Mouse (Mus musculus): ENCODE measurements at regions not wholly inside any gene's neighbourhood (a gene's known extent, or its start where the extent isn't known, plus 50 kb on each side); places are given as distances from the start of the nearest gene placed in this dataset.
"Not testable (repeated sequence)": the region's sequence is repeated elsewhere in the genome, so short reads cannot be mapped to it uniquely, and the experiment has no call there.

GRCm38 (mm10) chr6:133724627-133725026, 128.9 kb downstream of the Kap start:
- WGBS = 63% methylated on average over 6 of the region's 6 CpGs

GRCm38 (mm10) chr6:133706712-133707111, 146.8 kb downstream of the Kap start:
- H3K9ac ChIP-seq (replicated peaks; ENCODE audit: low read length); H3K4me1 ChIP-seq (ENCODE audit: insufficient read depth, low read length); H3K27me3 ChIP-seq (ENCODE audit: insufficient read depth, low read length); H3K27ac ChIP-seq (ENCODE audit: low read length); H3K4me3 ChIP-seq (ENCODE audit: low read length); ATAC-seq (ENCODE audit: low FRiP score, low TSS enrichment); H3K36me3 ChIP-seq (ENCODE audit: insufficient read depth, low read length); H3K9me3 ChIP-seq (ENCODE audit: low read length): not testable (repeated sequence)
- WGBS = under 1% methylated on average over 8 of the region's 8 CpGs
- H3K4me2 ChIP-seq (replicated peaks; ENCODE audit: low read depth, low read length) = peak overlapping the region; percentile 29

More at GRCm38 (mm10) chr6:133724627-133725026, 128.9 kb downstream of the Kap start:
- not testable (repeated sequence) for H3K4me3 ChIP-seq (ENCODE audit: low read length); H3K27me3 ChIP-seq (ENCODE audit: insufficient read depth, low read length); H3K36me3 ChIP-seq (ENCODE audit: insufficient read depth, low read length); H3K9ac ChIP-seq (replicated peaks; ENCODE audit: low read length); H3K4me2 ChIP-seq (replicated peaks; ENCODE audit: low read depth, low read length); H3K27ac ChIP-seq (ENCODE audit: low read length); H3K9me3 ChIP-seq (ENCODE audit: low read length); H3K4me1 ChIP-seq (ENCODE audit: insufficient read depth, low read length); ATAC-seq (ENCODE audit: low FRiP score, low TSS enrichment)

- no peaks in the 10 kb centered on the region for H3K36me3 ChIP-seq (ENCODE audit: insufficient read depth, low read length)
- no peak overlapping the region for H3K9ac ChIP-seq (replicated peaks; ENCODE audit: low read length)
- no peaks in the 10 kb centered on the region for H3K4me1 ChIP-seq (ENCODE audit: insufficient read depth, low read length)
- no peaks in the 10 kb centered on the region for H3K27me3 ChIP-seq (ENCODE audit: insufficient read depth, low read length)
- H3K27ac ChIP-seq (ENCODE audit: low read length) = no peak overlapping the region
- 49% methylated on average over 2 of the region's 2 CpGs for WGBS
- H3K4me2 ChIP-seq (replicated peaks; ENCODE audit: low read depth, low read length) = no peak overlapping the region
- ATAC-seq (ENCODE audit: low FRiP score, low TSS enrichment) = no peak
- H3K4me3 ChIP-seq (ENCODE audit: low read length) = no peak overlapping the region
- H3K9me3 ChIP-seq (ENCODE audit: low read length) = no peaks in the 10 kb centered on the region
These were observed 151.9 kb downstream of the Kap start for GRCm38 (mm10) chr6:133701625-133702024.

Data from kidney, embryonic 16.5 days (tissue).